Mouse (Mus musculus) induced T-regulatory cell, adult 2 months (primary cell): ENCODE results near the gene Fbxw5.

Source experiments
- DNase-seq: peaks from one replicate; pipeline ENCODE4 v3.0.0-alpha.2; 2012; ENCODE audit warnings: low read depth

The Fbxw5 gene

DNA sequence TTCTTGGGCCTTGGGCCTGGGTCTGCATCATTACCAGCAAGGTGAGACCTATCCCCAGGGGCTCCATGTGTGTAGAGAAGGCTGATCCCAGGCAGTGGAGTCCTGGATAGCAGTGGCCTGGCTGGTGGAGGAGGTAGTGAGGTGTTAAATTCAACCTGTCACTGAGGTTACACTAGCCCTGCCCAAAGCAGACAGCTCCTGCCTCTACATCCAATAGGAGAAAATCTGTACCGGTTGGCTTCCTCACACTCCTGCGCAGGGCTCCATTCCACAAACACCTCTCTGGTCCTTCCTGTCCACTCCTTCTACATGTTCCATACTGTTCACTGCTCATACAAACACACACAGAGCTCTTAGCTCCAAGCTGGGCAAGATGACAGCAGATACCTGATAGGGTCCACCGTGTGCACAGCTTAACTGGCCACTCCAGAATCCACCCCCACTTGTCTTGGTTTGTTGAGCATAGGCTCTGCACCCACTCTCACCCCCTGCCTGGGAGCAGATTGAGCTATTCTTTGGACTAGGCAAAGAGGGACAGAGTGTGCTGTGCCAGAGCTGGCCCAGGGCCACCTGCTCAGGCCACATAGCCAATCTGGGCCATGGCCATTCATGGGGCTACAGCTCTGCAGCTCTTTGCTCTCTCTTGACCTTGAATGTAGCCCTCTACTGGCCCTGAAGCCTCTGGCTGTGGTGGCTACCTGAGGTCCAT lies 22.4 kb upstream of the Fbxw5 start:
- no peak for DNase-seq

DNA sequence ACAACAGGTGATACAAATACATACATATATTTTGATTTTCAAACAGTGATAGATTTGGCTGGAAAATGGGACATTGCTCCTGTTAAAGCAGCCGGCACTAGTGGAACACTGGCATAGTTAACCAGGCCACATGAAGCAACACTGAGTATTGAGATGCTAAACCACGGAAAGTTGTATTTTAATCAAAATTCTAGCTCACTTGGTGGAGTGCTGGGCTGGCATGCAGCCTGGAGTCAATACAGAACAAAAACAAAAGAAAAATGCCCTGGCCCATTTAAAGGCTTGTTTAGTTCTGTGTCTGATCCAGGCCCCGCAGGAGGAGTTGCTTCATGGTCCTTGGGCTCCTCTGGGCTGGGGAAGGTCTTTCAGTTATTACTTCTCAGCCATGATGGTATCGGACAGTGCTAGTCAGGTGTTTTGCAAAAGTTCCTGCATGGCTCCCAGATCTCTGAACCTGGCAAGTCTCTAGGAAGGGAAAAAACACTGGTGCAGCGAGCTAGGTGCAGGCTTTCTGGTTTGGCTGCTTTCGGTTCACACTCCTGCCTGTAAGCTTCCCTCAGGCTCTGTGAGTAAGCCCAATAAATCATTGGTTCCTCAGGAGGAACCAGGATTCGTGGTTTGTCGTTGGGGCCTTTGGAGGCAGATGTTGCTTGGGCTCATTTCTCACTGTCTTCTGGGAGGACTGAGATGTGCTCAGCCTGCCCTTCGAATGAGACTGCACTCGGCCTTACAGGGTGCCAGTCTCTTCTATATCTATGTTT lies 20.8 kb upstream of the Fbxw5 start:
- no peak for DNase-seq

DNA sequence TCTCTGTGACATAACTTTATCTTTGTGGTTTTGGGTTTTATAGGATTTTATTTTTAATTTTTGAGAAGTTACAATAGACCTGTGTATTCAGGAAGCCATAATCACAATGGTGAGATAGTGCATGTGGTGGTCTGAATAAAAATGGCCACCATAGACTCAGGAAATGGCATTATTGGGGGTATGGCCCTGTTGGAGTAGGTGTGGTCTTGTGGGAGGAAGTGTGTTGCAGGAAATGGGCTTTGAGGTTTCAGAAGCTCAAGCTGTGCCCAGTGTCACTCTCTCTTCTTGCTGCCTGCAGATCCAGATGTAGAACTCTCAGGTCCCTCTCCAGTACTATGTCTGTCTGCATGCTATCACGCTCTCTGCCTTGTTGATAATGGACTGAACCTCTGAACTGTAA lies 20.0 kb upstream of the Fbxw5 start:
- no peak for DNase-seq

DNA sequence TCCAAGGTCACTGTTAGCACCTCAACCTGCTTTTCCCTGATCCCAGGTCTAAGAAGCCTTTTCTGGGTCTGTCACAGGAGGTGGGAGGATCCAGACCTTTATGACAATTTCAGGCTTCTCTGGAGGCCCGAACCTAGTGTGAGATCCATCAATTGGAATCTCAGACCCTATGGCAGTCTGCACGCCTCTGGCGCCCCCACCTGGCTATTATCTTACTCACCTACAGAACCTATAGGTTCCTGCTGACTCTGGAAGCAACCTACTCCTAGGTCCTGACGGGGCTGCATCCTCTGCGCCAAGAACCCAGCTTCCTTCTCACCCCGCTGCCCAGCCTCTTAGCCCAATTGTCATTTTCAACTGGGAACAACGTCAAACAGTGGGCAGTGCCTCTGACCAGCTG lies 17.6 kb upstream of the Fbxw5 start:
- peak; percentile 89 for DNase-seq

DNA sequence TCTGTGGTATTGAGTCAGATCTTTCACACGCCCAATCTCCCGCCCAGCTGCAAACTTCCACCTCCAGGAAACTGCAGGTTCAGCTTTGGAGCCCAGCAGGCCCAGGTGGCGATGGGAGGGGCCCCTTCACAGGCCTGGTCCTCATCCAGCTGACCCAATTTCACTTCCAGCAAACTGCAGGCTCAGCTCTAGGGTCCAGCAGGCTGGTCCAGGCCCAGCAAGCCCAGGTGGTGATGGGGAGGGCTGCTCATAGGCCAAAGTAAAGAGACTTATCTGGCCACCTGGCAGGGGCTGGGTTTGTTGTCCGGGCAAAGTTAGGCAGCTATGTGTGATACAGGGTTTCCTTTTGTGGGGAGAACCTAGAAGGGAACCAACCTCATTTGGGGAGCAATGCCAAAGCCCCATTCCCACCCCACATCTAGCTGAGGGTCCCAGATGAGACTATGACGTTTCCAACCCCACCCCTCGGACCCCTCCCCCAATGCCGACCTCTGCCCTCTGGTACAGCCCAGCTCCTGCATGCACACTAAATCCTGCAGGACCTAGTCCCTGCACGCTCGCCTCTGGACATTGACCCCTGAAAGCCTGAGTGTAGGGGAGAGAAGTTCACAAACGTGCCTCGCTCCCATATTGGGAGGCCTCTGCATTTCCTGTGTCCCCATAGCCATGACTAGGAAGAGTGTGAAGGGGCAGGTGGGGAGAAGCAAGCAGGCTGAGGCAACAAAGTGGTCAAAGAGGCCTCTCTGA lies 15.5 kb upstream of the Fbxw5 start:
- no peak for DNase-seq

DNA sequence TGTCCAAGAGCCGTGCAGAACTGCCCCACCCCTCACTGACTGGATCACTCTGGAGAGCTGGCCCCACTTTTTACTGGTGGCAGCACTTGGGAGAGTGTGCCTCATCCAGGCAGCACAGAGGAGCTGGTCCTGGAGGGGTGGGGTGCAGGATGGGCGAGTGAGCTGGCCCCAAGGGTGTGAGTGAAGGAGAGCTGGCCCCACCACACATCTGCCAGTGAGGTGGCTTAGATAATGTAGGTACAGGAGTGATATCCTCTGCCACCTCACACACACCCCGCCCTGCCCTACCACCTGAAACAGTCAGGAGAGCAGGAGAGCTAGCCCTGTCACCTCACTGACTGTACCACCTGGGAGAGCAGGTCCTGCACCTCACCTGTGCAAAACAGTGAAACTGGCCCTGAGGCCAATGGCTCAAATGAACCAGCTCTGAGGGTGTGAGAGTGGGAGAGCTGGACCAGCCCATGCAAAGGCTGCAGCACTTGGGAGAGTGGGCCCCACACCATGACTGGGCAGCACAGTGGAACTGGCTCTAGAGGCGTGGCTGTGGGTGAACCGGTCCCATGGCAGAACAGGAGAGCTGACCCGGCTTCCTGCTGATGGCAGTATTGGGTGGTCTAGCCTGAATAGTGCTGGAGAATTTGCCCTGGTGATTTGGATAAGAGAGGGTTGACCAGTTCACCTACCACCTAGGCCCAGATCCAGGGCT lies 12.4 kb upstream of the Fbxw5 start:
- no peak for DNase-seq

DNA sequence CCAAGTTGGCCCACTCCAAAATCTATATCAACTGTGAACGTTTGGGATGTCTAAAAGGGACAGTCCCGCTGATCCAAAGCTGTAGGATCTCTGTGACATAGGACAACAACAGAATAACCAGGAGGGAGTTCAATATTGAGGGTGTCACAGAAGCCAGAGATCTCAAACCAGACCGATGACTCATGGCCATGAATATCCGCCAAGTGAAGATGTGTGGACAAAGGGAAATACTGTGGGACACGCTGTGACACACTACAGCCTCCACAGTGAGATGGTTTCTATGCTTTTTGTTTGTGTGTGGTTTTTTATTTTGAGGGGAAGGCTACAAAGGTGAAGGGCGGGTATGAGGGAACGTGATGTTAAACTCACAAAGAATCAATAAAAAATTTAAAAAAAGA lies 11.9 kb upstream of the Fbxw5 start:
- no peak for DNase-seq

DNA sequence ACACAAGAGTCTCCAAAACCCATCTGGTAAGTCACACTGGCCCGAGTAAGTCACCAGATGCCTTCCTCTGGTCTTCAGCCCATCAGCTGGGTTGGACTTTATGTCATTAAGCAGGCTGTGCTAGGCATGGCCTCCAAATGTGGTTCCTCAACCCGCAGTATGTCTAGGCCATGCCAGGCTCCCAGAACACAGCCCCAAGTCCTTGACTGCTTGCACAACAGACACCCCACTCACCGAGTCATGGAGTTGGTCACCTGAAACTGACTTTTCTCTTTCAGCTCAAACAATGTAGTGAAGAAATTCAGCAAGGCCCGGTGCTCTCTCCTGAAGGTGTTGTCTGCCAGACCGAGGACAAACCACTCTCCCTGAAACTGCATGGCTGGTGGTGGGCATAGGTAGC lies 7.6 kb upstream of the Fbxw5 start:
- DNase-seq: no peak

DNA sequence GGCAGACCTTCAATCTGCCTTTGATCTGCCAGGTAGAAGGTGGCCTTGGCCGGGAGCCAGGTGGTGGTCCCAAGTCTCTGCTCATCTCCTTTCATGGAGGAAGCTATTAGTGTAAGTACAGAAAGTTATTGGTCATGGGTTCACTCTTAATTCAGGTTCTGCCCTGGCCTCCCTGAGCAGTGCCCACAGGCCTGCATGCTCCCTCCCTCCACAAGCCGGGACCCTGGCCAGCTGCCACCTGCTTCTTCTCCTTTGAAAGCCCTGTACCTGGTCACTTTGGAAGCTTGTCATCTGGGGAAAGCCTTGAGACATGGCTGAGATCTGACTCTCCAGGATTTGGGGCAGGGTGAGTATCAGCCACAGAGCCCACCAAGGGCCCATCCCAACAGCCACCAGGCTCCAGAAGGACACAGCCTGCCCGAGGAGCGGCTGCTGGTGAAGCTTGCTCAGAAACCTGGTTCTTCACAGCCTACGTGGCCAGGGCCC lies 7.0 kb upstream of the Fbxw5 start, which contains the start of gene Lcn12:
Gene Lcn12 (minus strand): TSS at position 436 of the 486 bp plus-strand sequence.
- no peak for DNase-seq

DNA sequence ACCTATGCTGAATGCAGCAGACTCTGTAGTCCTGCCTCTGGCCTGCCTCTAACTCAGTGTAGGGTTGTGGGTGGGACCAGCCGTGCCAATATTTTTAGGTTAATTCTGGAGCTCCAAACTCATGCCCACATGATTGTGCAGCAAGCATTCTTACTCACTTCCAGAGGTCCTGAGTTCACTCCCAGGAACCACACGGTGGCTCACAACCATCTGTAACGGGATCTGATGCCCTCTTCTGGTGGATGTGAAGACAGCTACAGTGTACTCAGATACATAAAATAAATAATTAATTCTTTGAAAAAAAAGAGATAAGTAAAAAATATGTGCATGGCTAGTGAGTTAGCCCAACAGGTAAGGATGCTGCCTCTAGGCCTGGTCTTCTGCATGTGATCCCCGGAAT lies 4.1 kb upstream of the Fbxw5 start:
- DNase-seq: peak; percentile 66

DNA sequence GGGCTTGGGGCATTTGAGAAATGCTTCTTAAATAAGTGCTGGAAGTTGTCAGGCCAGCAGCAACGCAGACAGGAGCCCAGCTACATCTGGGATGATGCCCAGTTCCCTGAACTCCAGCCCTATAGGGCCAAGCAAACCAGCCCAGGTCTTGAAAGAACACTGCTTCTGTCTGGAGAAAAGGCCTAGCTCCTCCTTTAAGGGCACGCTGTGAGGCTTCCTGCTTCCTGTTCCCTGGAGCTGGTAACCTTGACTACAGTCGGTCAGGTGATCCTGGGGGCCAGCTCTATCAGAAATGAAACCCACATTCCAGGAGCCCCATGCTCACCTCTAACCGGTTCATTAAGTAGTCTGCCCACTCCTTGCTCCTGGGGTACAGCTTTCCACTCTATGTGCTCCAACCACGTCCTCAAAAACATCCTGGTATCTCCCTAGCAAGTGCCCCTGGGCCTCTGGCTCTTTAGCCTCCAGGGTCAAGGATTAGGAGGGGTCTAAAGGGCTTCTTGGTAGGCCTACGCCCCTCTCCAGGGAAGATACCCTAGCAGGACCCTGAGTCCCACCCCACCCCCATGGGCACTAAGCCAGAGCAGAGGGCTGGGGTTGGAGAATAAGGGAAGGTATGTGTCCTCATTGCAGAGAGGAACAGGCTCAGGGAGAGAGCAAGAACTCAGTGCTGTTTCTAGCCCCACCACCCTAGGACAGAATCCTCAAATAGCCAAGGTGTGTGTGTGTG lies 2.5 kb upstream of the Fbxw5 start:
- DNase-seq: peak; percentile 44

DNA sequence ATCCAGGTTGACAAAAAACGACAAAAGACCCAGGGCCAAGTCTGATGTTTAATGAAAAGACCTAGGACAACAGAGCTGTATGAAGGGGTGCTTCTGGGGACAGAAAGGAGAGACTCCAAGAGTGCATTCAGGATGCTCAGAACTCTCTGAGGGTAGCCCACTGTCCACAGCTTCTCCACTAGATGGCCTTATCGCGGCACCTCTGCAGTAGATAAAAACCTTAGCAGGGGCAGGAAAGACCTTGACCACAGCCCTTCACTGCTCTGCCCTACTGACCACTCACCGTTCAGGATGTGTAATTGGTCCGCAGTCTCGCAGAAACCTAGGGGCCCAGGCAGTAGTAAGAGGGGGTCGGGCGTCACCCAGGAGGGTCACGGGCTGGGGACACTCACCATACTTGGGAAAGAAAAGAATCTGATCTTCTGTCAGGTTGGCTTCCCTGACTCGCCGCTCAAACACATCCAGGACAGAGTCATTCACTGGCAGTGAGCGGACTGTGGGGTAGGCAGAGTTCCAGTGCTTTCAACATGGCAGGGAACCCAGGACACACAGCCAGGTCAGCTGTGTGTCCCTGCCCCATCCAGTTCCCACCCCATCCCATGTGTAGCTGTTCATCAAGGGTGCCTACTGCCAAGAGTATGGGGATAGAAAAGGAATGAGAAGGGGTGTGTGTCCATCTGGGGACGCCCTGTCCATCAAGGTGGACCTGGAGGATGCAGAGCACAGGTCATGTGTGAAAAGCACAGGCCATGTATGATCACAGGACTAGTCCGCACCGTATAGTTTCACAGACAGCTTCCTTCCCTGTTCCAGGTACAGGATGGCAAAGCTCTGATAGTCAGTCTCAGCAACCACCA lies 1.7 kb upstream of the Fbxw5 start:
- DNase-seq: no peak

DNA sequence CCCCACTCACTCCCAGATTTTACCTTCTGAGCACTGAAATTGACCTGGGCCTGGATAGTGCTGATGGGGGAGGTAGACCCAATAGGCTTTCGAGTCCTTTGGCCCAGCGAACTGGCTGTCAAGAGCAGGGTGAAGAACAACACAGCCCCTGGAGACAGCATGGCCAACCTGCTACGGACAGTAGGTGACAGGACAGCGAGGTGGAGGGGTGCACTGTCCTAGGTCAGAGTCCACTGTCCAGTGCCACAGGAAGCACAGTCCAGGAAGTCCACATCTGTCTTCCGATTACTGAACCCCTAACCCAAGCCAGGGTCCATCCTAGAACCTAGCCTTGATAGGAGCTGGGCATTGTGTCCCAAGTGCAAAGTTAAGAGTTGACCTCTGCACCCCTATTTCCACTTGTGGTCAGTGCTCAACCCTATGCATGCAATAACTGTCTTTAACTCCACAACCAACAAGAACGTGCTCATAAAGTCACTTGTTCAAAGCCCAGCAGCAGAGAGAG lies 427 bp upstream of the Fbxw5 start:
- no peak for DNase-seq

DNA sequence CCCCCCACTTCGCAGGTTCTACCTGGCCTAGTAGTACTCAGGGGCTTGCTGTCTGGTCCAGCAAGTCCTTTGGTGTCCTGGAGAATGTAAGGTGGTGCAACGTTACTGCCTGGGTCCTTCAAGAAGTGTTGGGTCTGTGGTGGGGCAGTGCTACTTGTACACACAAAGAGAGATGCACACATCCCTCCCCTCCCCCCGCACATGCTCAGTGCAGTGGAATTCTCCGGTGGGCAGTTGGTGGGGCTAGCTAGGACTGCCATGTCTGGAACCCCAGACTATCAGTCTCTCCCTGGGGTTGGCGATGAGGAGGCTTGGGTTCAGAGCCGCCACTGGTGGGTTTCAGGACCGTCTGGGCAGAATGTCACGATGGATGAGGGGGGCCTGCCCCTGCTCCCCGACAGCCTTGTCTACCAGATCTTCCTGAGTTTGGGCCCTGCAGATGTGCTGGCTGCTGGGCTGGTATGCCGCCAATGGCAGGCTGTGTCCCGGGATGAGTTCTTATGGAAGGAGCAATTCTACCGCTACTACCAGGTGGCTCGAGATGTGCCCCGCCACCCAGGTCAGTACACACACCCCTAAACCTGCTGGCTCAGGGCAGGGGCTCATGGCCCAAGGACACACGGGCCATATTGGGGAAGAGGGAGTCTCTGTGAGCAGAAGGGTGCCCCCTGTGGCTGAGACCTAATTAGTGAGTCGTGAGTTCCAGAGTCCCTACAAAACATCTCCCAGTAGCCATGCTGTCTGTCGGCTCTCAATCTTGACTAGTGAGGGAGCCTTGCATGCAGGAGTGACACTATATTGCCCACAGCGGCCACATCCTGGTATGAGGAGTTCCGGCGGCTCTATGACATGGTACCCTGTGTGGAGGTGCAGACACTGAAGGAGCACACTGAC lies 1.3 kb downstream of the Fbxw5 start, which contains the start of gene C8g:
Gene C8g (minus strand): TSS at position 127 of the 894 bp plus-strand sequence.
- DNase-seq: no peak

DNA sequence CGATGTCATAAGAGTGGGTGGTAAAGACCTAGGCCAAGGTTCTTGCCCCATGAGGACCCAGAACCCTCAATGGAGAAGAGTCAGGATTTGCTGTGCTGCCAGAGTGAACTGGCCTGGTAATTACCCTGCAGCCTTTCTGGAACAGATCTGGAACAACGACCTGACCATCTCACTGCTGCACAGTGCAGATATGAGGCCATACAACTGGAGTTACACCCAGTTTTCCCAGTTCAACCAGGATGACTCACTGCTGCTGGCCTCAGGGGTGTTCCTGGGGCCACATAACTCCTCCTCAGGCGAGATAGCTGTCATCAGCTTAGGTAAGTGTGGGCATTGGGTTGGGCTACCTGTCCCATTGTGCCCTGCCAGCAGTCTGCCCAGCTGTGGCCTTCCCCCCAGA lies 2.2 kb downstream of the Fbxw5 start:
- DNase-seq: no peak

DNA sequence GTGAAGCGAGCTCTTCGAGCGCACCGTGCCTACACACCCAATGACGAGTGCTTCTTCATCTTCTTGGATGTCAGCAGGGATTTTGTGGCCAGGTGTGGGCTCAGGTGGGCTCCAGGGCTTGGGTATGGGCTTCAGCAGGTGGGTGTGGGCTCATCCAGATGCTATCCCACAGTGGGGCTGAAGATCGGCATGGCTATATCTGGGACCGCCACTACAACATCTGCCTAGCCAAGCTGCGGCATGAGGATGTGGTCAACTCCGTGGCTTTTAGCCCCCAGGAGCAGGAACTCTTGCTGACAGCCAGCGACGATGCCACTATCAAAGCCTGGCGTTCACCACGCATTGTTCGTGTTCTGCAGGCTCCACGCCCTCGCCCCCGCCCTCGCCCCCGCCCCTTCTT lies 4.0 kb downstream of the Fbxw5 start:
- DNase-seq: no peak

DNA sequence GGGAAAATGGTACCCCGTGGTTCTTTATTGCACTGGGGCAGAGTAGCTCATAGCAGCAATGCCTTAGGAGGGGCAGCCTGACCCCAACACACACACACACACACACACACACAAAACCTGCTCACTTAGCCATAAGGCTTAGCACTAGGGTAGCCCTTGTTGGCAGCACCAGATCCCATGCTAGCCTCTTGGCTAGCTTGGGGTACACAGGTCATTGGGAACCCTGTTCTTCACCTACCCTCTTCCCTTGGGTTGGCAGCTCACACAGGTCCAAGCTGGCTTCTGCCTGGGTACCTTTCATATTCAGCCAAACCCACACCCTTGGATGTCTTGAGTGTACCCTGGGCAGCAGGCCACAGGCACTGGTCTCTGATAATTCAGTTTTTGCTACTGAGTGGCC lies 4.5 kb downstream of the Fbxw5 start:
- DNase-seq: no peak

DNA sequence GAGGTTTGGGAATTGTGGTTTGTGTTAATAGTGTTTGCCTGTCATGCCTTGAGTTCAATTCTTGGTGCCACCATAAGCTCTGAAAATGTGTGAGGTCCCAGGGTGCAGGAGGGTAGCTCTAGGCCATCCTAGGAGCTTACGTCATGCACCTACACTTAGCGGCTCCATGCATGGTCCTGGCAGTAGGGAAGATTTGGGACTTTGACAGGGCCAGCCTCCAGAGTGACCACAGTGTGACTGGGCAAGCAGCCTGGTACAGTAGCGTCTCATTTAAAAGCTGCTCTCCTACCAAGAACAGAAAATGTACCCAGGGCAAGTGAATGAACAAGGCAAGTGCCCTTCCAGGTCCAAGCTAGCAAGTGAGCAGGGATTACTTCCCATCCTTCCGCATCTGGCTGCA lies 5.3 kb downstream of the Fbxw5 start:
- DNase-seq: no peak

DNA sequence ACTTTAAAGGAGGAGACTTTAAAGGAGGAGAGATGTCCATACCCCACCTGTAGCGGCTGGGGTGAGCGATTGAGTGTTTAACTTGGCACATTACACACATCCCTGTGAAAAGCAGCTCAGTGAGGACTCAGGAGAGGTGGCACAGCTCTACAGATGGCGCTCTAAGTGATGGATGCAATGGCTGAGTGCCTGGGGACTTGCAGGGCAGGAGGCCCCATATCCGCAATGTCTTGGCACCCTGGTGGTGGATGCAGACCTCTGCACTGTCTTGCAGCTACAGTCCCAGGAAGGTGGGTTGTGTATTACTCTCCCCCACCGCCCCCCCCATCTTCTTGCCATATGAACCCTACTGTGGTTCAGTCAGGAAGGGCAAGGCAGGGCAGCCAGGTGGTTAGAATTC lies 6.4 kb downstream of the Fbxw5 start:
- peak; percentile 55 for DNase-seq
